Mouse (Mus musculus) MEL (cell line): ENCODE measurements at regions not wholly inside any gene's neighbourhood (a gene's known extent, or its start where the extent isn't known, plus 50 kb on each side); places are given as distances from the start of the nearest gene placed in this dataset.

Experiments
- CHD1 ChIP-seq: IDR thresholded peaks from 2 replicates; pipeline ENCODE4 v1.6.1; 2012; ENCODE audit warnings: low read depth, mild to moderate bottlenecking, inconsistent platforms, low read length, improper control_type of control experiment
- ETS1 ChIP-seq: IDR thresholded peaks from 2 replicates; pipeline ENCODE4 v1.6.1; 2012; ENCODE audit warnings: low read depth, mild to moderate bottlenecking, inconsistent platforms, low read length, improper control_type of control experiment, moderate library complexity
- NELFE ChIP-seq: IDR thresholded peaks from 2 replicates; pipeline ENCODE4 v1.6.1; 2011; ENCODE audit warnings: low read depth, low read length, improper control_type of control experiment
- RAD21 ChIP-seq: IDR thresholded peaks from 2 replicates; pipeline ENCODE4 v1.6.1; 2011; ENCODE audit warnings: mild to moderate bottlenecking, low read depth, low read length, improper control_type of control experiment

DNA sequence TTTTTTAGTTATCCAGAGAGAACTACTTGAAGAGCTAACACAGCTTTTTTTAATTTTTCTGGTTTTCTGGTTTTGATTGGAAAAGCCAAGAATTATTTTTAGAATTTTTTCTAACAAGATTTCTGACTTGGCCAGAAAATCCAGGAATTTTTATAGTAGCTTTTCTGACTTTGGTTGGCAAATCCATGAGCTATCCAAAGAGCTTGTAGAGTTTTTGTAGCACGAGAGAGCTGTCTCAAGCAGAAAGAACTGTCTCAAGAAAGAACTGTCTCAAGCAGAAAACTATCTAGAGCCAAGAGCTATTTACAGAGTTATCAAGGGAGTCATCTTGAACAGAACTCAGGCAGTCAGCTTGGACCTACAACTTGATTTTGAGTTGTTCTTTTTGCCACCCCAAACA, 394.3 kb downstream of the Cenpc1 start:
- TF ChIP-seq ETS1 (no peak), RAD21 (no peak), CHD1 (no peak), NELFE (no peak)
